Mouse (Mus musculus) kidney, adult 8-10 months (tissue): Measurements from ENCODE around the gene Pdgfb.
A peak's percentile ranks its signal among the peaks of the same experiment; 100 is the strongest.

ENCODE experiments used
- DNase-seq, 2 experiments: peaks; one replicate each; pipeline ENCODE4 v3.0.0; 2022

Gene Pdgfb

GRCm38 (mm10) chr15:80008461-80008860 lies 6.3 kb downstream of the Pdgfb start:
- DNase-seq = no peak

GRCm38 (mm10) chr15:80006156-80006555 lies 8.6 kb downstream of the Pdgfb start:
- DNase-seq = no peak

- DNase-seq = no peak
Measured at GRCm38 (mm10) chr15:80005436-80005835, 9.3 kb downstream of the Pdgfb start.

GRCm38 (mm10) chr15:80004644-80005340 lies 10.0 kb downstream of the Pdgfb start:
- DNase-seq = peak; percentile 81 to 87

- no peak for DNase-seq
Measured at GRCm38 (mm10) chr15:80003581-80003980, 11.2 kb downstream of the Pdgfb start.

GRCm38 (mm10) chr15:80001601-80002000 lies 13.2 kb downstream of the Pdgfb start:
- DNase-seq = no peak

- peak; percentile 51 to 77 for DNase-seq
Measured at GRCm38 (mm10) chr15:80000694-80001093, 14.1 kb downstream of the Pdgfb start.

- no peak for DNase-seq
Measured at GRCm38 (mm10) chr15:79997988-79998387, 16.8 kb downstream of the Pdgfb start.

GRCm38 (mm10) chr15:79996781-79997180 lies 18.0 kb downstream of the Pdgfb start:
- peak; percentile 67 to 73 for DNase-seq

GRCm38 (mm10) chr15:79995552-79995951 lies 19.2 kb downstream of the Pdgfb start:
- no peak for DNase-seq

GRCm38 (mm10) chr15:79994566-79994965 lies 20.2 kb downstream of the Pdgfb start:
- DNase-seq = no peak

GRCm38 (mm10) chr15:79986182-79986581 lies 28.6 kb downstream of the Pdgfb start:
- DNase-seq = no peak

GRCm38 (mm10) chr15:79985471-79985870 lies 29.3 kb downstream of the Pdgfb start:
- DNase-seq = no peak

GRCm38 (mm10) chr15:79984152-79984551 lies 30.6 kb downstream of the Pdgfb start:
- DNase-seq = no peak

GRCm38 (mm10) chr15:79980716-79981115 lies 34.1 kb downstream of the Pdgfb start:
- no peak for DNase-seq

GRCm38 (mm10) chr15:79972186-79972585 lies 42.6 kb downstream of the Pdgfb start:
- no peak for DNase-seq

- DNase-seq = no peak
Measured at GRCm38 (mm10) chr15:79970940-79971339, 43.8 kb downstream of the Pdgfb start, which contains the start of gene Cbx7. TSS of gene Cbx7 (minus strand) at chr15:79971119.

GRCm38 (mm10) chr15:79970491-79970890 lies 44.3 kb downstream of the Pdgfb start:
- no peak for DNase-seq

- DNase-seq = no peak
Measured at GRCm38 (mm10) chr15:79967346-79967745, 47.4 kb downstream of the Pdgfb start.

GRCm38 (mm10) chr15:79964376-79964775 lies 50.4 kb downstream of the Pdgfb start:
- no peak for DNase-seq

- no peak for DNase-seq
Measured at GRCm38 (mm10) chr15:79962661-79963060, 52.1 kb downstream of the Pdgfb start.

GRCm38 (mm10) chr15:79961366-79961921 lies 53.3 kb downstream of the Pdgfb start:
- no peak for DNase-seq

GRCm38 (mm10) chr15:79958418-79958817 lies 56.4 kb downstream of the Pdgfb start:
- no peak for DNase-seq

- no peak for DNase-seq
Measured at GRCm38 (mm10) chr15:79956559-79956958, 58.2 kb downstream of the Pdgfb start.

- DNase-seq = peak in 1 of 2 experiments; percentile 55
Measured at GRCm38 (mm10) chr15:79953470-79953869, 61.3 kb downstream of the Pdgfb start.
